Mouse (Mus musculus) midbrain, embryonic 13.5 days (tissue): ENCODE results near the gene Ipcef1. TPM values are rescaled to one million over a fixed set of nuclear protein-coding genes. Genes with fewer than 3 reads are reported as not detected.
"Not testable (repeated sequence)": the region's sequence is repeated elsewhere in the genome, so short reads cannot be mapped to it uniquely, and the experiment has no call there.

Experiments
- ATAC-seq: fragments of 200-750 bp; cut with Nextera tagmentation; 2 replicates; pipeline ENCODE4 v1.8.0; 2017; ENCODE audit warnings: mild to moderate bottlenecking, moderate TSS enrichment, moderate library complexity
- H3K27ac ChIP-seq: fragments of 300-500 bp; sonication (generic); 2 replicates; pipeline ENCODE4 v1.5.1; 2015; ENCODE audit warnings: inconsistent platforms, mild to moderate bottlenecking, moderate library complexity
- H3K27me3 ChIP-seq: fragments of 300-500 bp; sonication (generic); 2 replicates; pipeline ENCODE4 v1.6.1; 2015; ENCODE audit warnings: mild to moderate bottlenecking, inconsistent platforms
- H3K36me3 ChIP-seq: fragments of 300-500 bp; sonication (generic); 2 replicates; pipeline ENCODE4 v1.6.1; 2015; ENCODE audit warnings: mild to moderate bottlenecking, inconsistent platforms
- H3K4me1 ChIP-seq: fragments of 300-500 bp; sonication (generic); replicated peaks from 2 replicates; pipeline ENCODE4 v1.6.1; 2015; ENCODE audit warnings: inconsistent platforms
- H3K4me2 ChIP-seq: fragments of 300-500 bp; sonication (generic); replicated peaks from 2 replicates; pipeline ENCODE4 v1.6.1; 2015; ENCODE audit warnings: moderate library complexity, mild to moderate bottlenecking, inconsistent platforms
- H3K4me3 ChIP-seq: fragments of 300-500 bp; sonication (generic); replicated peaks from 2 replicates; pipeline ENCODE4 v1.5.1; 2015; ENCODE audit warnings: mild to moderate bottlenecking, inconsistent platforms
- H3K9ac ChIP-seq: fragments of 300-500 bp; sonication (generic); replicated peaks from 2 replicates; pipeline ENCODE4 v1.6.1; 2015; ENCODE audit warnings: mild to moderate bottlenecking, inconsistent platforms
- H3K9me3 ChIP-seq: fragments of 300-500 bp; sonication (generic); 2 replicates; pipeline ENCODE4 v1.6.1; 2016; ENCODE audit warnings: mild to moderate bottlenecking, inconsistent platforms
- WGBS: fragments of 180-500 bp; shearing (Covaris S2); methylation state at CpG from one replicate; pipeline ENCODE4 v1.1.7; 2015; 5-methylcytosine and 5-hydroxymethylcytosine counted together
- polyA plus RNA-seq: library from polyadenylated mRNA; unstranded; fragments of >200 nt; fragmentation: Nextera tagmentation; extraction: Ambion mirVana; gene quantifications from 2 replicates; pipeline ENCODE4 v1.2.1, GENCODE M21; 2015

Gene Ipcef1
- polyA plus RNA-seq, 1 experiment from 2014 or later = 0.94 TPM

DNA sequence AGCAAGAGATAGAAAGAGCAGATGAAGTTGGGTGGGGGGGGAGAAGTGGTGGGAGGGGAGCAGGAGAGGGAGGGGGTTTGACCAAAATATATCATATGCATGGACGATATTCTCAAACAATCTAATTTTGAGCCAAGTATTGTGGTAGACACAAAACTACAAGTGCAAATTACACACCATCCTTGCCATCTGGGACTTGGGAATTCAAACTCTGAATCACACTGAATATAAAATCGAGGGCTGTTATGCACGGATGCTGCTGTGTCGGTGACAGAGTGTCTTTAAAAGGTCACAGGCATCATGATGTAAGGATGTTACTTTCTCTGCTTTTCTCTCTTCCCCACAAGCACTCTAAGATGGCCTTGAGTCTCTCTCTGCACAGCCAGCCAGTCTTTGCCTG lies 152.2 kb downstream of the Ipcef1 start:
- WGBS = 86% methylated on average over 4 of the region's 4 CpGs
- no peak for ATAC-seq
- Histone ChIP-seq H3K4me1 (no peaks in the 10 kb centered on the region), H3K9ac (no peak overlapping the region), H3K4me2 (no peak overlapping the region), H3K27me3 (no peaks in the 10 kb centered on the region), H3K4me3 (no peak overlapping the region), H3K9me3 (no peaks in the 10 kb centered on the region), H3K27ac (no peak overlapping the region), H3K36me3 (no peaks in the 10 kb centered on the region)

DNA sequence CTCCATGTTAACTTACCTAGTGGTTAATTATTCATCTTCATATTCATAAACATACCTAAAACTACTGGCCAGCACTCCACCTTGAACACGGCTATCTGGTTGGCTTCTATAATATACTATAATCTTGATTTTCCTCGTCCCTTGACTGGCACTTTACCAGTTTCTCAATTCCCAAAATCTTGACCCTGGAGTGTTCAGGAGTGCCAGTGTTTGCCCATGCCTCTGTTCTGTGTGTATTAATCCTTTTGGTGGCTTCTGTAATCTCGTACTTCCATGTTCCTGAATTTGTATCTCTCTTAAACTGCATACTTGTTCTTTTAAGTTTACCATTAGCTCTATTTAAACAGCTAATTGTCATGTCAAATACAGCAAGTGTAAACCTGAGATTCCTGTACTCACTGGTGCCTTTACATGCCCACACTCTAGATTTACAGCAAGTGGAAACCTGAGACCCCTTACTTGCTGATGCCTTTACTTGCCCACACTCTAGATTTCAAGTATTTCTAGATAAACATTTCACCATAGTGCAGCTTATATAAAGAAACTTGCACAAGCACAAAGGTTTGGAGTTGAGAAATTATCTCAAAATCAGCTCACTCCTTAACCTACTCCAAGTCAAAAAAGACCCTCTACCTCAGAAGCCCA lies 155.5 kb downstream of the Ipcef1 start:
- no peak overlapping the region for H3K27ac ChIP-seq
- H3K4me3 ChIP-seq = no peak overlapping the region
- WGBS = 88% methylated on average over 3 of the region's 3 CpGs
- H3K9ac ChIP-seq = no peak overlapping the region
- no peak for ATAC-seq
- no peak overlapping the region for H3K4me2 ChIP-seq
- no peaks in the 10 kb centered on the region for H3K4me1 ChIP-seq
- H3K9me3 ChIP-seq = no peaks in the 10 kb centered on the region
- no peaks in the 10 kb centered on the region for H3K27me3 ChIP-seq
- no peaks in the 10 kb centered on the region for H3K36me3 ChIP-seq

DNA sequence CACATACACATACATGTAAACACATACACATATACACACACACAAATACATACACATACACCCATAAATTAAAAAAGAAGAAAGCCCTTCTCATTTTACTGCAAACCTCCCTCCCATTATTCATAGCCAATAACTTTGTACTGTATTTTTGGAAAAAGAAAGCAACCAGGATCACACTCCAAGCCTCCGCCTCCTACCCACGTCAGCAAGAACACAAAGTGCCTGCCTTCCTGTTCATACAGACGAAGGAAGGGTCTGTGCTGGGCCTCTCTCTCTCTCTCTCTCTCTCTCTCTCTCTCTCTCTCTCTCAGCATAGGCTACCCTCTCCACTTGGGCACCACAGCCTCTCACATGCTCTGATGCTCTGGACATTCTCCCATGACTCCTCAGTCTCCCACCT lies 156.5 kb downstream of the Ipcef1 start:
- Histone ChIP-seq H3K27ac (no peak overlapping the region), H3K4me2 (no peak overlapping the region), H3K36me3 (no peaks in the 10 kb centered on the region), H3K4me1 (no peaks in the 10 kb centered on the region), H3K27me3 (no peaks in the 10 kb centered on the region), H3K9me3 (no peaks in the 10 kb centered on the region), H3K4me3 (no peak overlapping the region), H3K9ac (no peak overlapping the region)
- no peak for ATAC-seq
- WGBS = 88% methylated on average over 3 of the region's 3 CpGs

DNA sequence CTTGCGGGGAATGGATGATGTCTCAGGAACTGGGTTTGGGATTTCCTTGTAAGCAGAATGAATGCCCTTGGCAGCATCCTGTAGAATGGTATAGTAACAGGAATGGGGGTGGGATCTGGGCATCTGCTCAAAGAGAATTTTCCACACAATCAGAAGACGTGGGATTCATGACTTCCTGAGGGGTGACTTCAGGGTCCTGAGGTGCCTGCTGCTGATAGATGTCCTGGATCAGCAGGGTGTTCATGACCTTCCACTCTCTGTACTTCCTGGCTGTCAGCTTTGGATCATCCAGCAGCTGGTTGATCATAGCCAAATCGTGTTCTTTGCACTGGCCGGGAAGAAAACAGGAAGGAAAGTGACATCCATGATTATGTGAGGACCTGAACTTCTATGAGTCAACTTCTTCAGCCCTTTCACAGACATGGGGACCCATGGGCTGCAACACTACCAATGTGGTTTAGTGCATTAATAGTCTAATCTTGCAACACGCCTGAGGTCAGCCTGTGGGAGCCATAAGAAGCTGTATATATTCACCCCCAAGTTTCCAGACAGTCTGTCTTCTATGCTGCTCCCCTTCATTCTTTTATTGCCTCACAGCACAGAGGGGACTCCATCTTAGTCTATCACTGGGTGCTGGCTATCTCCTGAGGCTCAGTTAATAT lies 161.8 kb downstream of the Ipcef1 start:
- Histone ChIP-seq H3K4me3 (no peak overlapping the region), H3K4me2 (no peak overlapping the region), H3K9me3 (no peaks in the 10 kb centered on the region), H3K36me3 (no peaks in the 10 kb centered on the region), H3K4me1 (no peaks in the 10 kb centered on the region), H3K27ac (no peak overlapping the region), H3K27me3 (no peaks in the 10 kb centered on the region), H3K9ac (no peak overlapping the region)
- no peak for ATAC-seq
- WGBS = 88% methylated on average over 5 of the region's 5 CpGs

DNA sequence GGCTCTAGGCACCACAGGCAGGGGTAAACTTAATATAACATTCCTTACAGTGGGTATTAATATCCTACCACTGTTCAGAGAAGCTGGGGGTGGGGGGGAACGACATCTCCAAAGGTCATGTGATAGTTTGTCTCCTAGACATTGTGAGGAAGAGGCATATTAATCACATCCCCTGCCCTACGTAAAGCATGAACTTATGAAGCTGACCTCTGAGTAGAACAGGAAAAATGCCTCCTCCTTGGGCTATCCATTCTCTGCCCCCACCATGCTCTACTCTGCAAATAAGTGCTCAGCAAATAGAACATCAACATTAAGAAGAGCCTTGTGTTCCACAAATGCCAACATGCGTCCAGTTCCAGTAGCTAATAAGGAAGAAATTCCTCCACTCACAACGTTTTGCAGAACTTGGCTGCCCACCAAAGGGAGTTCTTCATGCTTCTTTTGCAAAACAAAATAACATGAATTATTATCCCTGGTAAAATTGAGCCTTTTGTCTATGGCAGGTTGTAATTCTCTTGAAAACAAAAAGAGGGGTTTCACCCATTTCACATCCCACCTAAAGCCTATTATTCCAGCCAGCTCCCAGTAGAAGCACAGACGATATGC lies 162.5 kb downstream of the Ipcef1 start:
- Histone ChIP-seq H3K4me1 (no peaks in the 10 kb centered on the region), H3K27me3 (no peaks in the 10 kb centered on the region), H3K9me3 (no peaks in the 10 kb centered on the region), H3K9ac (no peak overlapping the region), H3K36me3 (no peaks in the 10 kb centered on the region), H3K4me3 (no peak overlapping the region), H3K4me2 (no peak overlapping the region), H3K27ac (no peak overlapping the region)
- 70% methylated on average over 5 of the region's 5 CpGs for WGBS
- no peak for ATAC-seq

DNA sequence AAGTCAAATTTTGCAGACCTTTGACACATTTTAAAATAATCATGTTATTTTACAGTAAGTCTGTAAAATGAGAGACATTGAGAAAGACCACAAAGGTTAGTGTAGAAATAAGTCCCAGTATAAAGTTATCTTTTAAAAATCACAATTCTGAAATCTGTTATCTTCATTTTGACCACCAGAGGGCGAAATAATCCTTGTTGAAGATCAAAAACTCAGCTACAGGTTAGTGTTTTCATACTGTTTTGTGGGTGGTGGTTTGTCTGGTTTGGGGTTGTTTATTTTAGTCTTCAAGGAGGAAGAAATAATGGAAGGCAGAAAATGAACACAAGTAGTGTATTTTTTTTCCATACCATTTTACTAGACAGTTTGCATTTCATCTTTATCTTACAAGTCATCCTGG lies 166.8 kb downstream of the Ipcef1 start:
- WGBS = 0% methylated on average over 1 of the region's 1 CpGs
- Histone ChIP-seq H3K27ac (no peak overlapping the region), H3K4me2 (no peak overlapping the region), H3K4me3 (no peak overlapping the region), H3K9me3 (no peaks in the 10 kb centered on the region), H3K9ac (no peak overlapping the region), H3K4me1 (no peaks in the 10 kb centered on the region), H3K36me3 (no peaks in the 10 kb centered on the region), H3K27me3 (no peaks in the 10 kb centered on the region)
- ATAC-seq = no peak

DNA sequence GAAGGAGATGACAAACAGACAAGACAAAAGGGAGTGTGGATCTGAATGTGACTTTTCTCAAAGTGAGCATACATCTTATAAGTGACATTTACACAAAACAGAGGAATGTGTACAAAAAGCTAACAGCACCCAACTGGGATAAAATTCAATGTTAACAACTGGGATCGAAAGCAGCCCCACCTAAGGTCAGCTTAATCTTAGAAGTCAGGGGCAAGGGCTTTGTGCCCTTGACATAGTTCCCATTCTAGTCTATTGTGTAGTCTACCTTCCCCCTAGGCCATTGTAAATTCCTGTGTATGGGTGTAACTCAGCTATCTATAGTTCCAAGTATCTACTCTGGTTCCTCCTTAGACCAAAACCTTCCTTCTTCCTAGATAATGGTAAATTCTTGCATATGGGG lies 170.2 kb downstream of the Ipcef1 start:
- H3K9me3 ChIP-seq, H3K36me3 ChIP-seq, H3K27ac ChIP-seq, H3K9ac ChIP-seq, H3K4me3 ChIP-seq, ATAC-seq, H3K4me1 ChIP-seq, H3K27me3 ChIP-seq, H3K4me2 ChIP-seq: not testable (repeated sequence)
- 74% methylated on average over 1 of the region's 1 CpGs for WGBS

DNA sequence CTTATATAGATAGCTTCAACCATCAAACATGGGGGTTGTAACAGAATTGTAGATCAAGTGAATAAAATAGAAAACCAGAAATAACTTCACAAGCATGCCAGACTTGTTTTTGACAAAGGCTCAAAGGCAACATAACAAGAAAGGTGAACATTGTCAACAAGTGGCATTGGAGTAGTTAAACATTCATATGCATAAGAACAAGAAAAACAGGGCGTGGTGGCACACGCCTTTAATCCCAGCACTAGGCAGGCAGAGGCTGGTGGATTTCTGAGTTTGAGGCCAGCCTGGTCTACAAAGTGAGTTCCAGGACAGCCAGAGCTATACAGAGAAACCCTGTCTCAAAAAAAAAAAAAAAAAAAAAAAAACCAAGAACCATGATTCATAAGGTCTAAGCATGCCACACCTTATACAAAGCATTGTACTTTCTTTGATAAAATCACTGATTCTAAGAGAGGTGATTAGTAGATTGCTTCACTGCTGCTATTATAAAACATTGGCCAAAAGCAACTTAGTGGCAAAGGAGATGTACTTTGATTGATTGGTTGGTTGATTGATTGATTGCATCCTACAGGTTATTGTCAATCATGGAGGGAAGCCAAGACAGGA lies 173.9 kb downstream of the Ipcef1 start:
- 86% methylated on average over 2 of the region's 2 CpGs for WGBS
- no peak overlapping the region for H3K4me2 ChIP-seq
- H3K36me3 ChIP-seq = no peaks in the 10 kb centered on the region
- no peak for ATAC-seq
- H3K27ac ChIP-seq = no peak overlapping the region
- no peak overlapping the region for H3K4me3 ChIP-seq
- no peak overlapping the region for H3K9ac ChIP-seq
- H3K27me3 ChIP-seq = no peaks in the 10 kb centered on the region
- no peaks in the 10 kb centered on the region for H3K9me3 ChIP-seq
- no peaks in the 10 kb centered on the region for H3K4me1 ChIP-seq

DNA sequence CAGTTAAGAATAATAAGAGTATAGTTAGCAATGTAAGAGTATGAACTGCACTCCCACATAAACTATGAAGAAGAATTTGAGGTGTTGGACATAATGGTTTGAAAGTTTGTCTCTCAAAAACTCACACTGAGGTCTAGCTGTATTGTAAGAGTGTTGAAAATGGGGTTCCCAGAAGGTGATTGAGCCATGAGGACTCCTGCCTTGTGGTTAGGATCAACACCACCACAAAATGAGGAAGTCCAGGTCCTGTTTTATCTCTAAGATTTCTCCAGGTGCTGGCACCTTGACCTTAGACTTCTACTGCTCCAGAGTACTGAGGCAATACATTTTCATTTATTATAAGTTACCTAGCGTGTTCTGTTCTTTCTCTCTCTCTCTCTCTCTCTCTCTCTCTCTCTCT lies 178.4 kb downstream of the Ipcef1 start:
- no peak for ATAC-seq
- H3K4me2 ChIP-seq = no peak overlapping the region
- H3K27ac ChIP-seq = no peak overlapping the region

DNA sequence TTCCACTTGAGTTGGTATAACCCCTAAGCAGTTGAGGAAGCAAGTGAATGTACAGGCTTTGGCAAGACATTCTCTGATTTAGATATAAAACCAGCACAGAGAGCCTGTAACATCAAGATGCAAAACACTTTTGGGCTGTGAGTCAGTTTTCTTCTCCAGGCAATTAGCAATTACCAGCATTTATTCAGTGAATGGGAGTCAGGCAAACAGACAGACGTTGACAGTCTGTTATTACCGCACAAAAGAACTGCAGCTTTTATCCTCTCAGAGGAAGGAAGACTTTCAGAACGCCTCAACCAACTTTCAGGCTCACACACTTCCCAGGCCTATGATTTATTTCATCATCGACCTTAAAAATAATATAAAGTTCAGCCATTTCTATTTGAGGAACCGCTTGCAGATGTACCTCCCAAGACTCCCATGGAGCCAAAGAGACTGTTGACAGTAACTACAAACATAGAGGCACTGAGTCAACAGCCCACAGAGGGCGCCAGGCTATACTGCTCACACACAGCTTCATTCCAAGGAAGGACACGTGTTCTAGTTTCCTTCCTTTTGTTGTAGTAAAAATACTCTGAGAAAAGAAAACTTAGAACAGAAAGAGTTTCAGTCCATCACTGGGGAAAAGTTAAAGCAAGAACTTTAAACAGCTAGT lies 180.7 kb downstream of the Ipcef1 start:
- ATAC-seq = no peak
- no peak overlapping the region for H3K27ac ChIP-seq
- 84% methylated on average over 7 of the region's 7 CpGs for WGBS
- no peak overlapping the region for H3K4me3 ChIP-seq
- no peak overlapping the region for H3K4me2 ChIP-seq
- no peaks in the 10 kb centered on the region for H3K27me3 ChIP-seq
- H3K36me3 ChIP-seq = no peaks in the 10 kb centered on the region
- no peak overlapping the region for H3K9ac ChIP-seq
- no peaks in the 10 kb centered on the region for H3K4me1 ChIP-seq
- H3K9me3 ChIP-seq = peaks cover 5% of the 10 kb centered on the region; the same call in 1 of the 2 replicates

More for the DNA sequence above, 178.4 kb downstream of the Ipcef1 start:
- Histone ChIP-seq H3K4me3 (no peak overlapping the region), H3K4me1 (no peaks in the 10 kb centered on the region), H3K27me3 (no peaks in the 10 kb centered on the region), H3K9ac (no peak overlapping the region), H3K9me3 (peaks cover 5% of the 10 kb centered on the region; the same call in 1 of the 2 replicates), H3K36me3 (no peaks in the 10 kb centered on the region)
- 94% methylated on average over 1 of the region's 1 CpGs for WGBS

DNA sequence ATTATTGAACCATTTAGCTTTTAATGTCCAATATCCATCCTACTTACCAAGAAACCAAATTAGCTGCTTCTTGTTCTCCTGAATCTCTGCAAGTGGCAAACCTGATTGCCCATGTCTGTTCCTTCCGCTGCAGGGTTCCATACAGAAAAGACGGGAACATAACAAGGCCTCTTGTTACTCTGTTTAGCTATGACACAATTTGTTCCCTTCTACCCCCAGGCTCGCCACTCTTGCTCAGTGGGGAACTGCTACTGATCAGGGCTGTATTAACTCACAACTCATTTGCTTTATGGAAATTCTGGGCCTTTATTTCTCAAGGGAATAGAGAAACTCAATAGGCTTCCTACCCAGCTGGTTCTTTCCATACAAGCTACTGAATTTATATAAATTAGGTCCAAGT lies 196.5 kb downstream of the Ipcef1 start:
- no peaks in the 10 kb centered on the region for H3K9me3 ChIP-seq
- no peak for ATAC-seq
- H3K4me1 ChIP-seq = no peaks in the 10 kb centered on the region
- no peak overlapping the region for H3K9ac ChIP-seq
- H3K27me3 ChIP-seq = no peaks in the 10 kb centered on the region
- H3K36me3 ChIP-seq = no peaks in the 10 kb centered on the region
- no peak overlapping the region for H3K27ac ChIP-seq
- no peak overlapping the region for H3K4me2 ChIP-seq
- H3K4me3 ChIP-seq = no peak overlapping the region
- WGBS = 62% methylated on average over 3 of the region's 3 CpGs

DNA sequence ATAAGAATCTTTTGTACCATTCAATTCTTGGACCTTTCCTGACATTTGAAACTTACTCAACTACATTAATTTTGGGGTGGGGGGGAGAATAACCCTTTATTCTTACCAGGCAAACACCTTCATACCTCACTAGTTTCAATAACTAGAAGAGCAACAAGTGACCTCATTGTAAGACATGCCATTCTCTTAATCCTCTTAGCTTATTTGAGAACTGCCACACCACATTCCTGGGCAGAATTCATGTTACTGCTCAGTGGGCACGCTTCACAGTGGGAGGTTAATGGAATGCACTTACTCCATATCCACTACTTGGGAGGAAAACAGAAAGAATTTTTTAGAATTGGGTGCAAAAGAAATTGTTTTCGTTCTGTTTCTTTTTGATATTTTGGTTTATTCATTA lies 203.4 kb downstream of the Ipcef1 start:
- 45% methylated on average over 2 of the region's 2 CpGs for WGBS
- Histone ChIP-seq H3K4me2 (no peak overlapping the region), H3K4me1 (0 out of 2 replicates have a peak, but pooled peaks cover 5% of the 10 kb centered on the region), H3K36me3 (no peaks in the 10 kb centered on the region), H3K4me3 (no peak overlapping the region), H3K27ac (no peak overlapping the region), H3K27me3 (no peaks in the 10 kb centered on the region), H3K9ac (no peak overlapping the region), H3K9me3 (no peaks in the 10 kb centered on the region)
- no peak for ATAC-seq
